In the genomic region with DNA sequence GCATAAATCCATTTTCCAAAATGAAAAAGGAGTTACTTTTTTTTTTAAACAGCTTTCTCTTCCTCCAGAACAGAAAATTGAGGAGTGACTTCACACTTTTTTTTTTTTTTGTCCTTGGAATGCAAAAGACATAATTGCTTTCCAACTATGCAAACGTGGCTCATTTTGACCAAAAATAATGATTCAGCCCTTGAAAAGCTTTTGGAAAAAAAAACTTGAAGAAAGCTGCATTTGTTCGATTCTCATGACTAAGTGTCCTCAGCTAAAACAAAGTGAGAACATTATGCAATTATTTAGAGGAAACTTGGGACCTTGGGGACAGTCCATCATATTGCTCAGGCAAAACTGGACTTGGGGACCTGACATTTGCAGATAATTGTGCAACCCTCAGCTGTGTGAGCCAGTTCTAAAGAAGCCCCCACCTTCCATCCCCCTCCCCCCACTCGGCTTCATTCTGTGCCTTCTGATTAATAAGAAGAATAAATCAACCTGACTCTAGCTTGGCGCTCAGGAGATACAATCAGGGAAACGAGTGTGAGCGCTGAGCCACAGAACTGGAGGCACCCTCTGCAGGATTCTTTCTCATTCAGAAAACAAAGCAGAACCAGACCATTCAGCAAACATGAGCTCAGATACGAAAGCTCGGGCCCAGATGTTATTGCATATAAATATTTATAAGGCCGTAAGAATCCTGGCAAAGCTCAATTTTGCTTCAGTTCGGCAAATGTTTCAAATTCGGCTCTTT, we compare ENCODE assay signal across 9 mouse cellular contexts.
DNase-seq lines count a peak whose midpoint lies in the region; ATAC-seq and TF ChIP-seq lines count a peak whose summit lies in the region.
"Had no signal": no experiment of that assay in that cellular context is flagged by ENCODE, and none has a peak within 500 bp of the region (broad histone marks: within the 10 kb centered on the region; RNA-seq: fewer than 3 reads in every experiment).

No protein-coding gene starts in this region.

- H3K9me3 ChIP-seq in heart, postnatal 0 days (replicated peaks; ENCODE audit: control insufficient read depth, low read length), result no peaks in the 10 kb centered on the region
- no peaks in the 10 kb centered on the region for H3K9me3 ChIP-seq in midbrain, embryonic 11.5 days (ENCODE audit: control insufficient read depth, low read length)
- H3K9me3 ChIP-seq: lung, embryonic 15.5 days had no signal

- ATAC-seq in heart, postnatal 0 days (ENCODE audit: insufficient read depth, low read depth), result no peak
- peak; percentile 70 for ATAC-seq in midbrain, embryonic 11.5 days (ENCODE audit: low FRiP score)

- no peak for TF ChIP-seq CTCF in heart, postnatal 0 days (IDR thresholded peaks at IDR 0.05; ENCODE audit: low read depth)

- no peaks in the 10 kb centered on the region for H3K27me3 ChIP-seq in heart, postnatal 0 days (ENCODE audit: control insufficient read depth, insufficient read depth, low read length)
- H3K27me3 ChIP-seq in midbrain, embryonic 11.5 days (ENCODE audit: control insufficient read depth, insufficient read depth, low read length), result no peaks in the 10 kb centered on the region
- H3K27me3 ChIP-seq: lung, embryonic 15.5 days had no signal

- no peak overlapping the region for H3K9ac ChIP-seq in heart, postnatal 0 days (replicated peaks; ENCODE audit: low read depth, low read length)
- no peak overlapping the region for H3K9ac ChIP-seq in midbrain, embryonic 11.5 days (ENCODE audit: low read length)
- H3K9ac ChIP-seq: lung, embryonic 15.5 days had no signal

- H3K4me1 ChIP-seq in heart, postnatal 0 days (ENCODE audit: control insufficient read depth, insufficient read depth), result no peaks in the 10 kb centered on the region
- H3K4me1 ChIP-seq in midbrain, embryonic 11.5 days (ENCODE audit: control insufficient read depth, insufficient read depth, low read length), result peaks cover 13% of the 10 kb centered on the region
- H3K4me1 ChIP-seq: lung, embryonic 15.5 days had no signal

- no peak for TF ChIP-seq EP300 in heart, postnatal 0 days (IDR thresholded peaks at IDR 0.05; ENCODE audit: low read depth)

- peak; percentile 7 to 15 for DNase-seq in kidney, postnatal 4 days
- DNase-seq in kidney, postnatal 14 days, result no peak
- DNase-seq in brain, adult 2 months (ENCODE audit: low read depth, low spot score), result peak; percentile 74
- peak; percentile 14 for DNase-seq in heart, postnatal 0 days (ENCODE audit: low spot score)
- DNase-seq in midbrain, embryonic 11.5 days (ENCODE audit: low spot score, missing footprints), result peak; percentile 87
- DNase-seq in thymus, postnatal 4 days, result no peak
- DNase-seq in kidney, adult 11 months, result no peak
- DNase-seq in cerebellum, postnatal 4 days (ENCODE audit: low spot score in 2 of 2), result no peak

- WGBS in heart, postnatal 0 days, result 76% methylated on average over 11 of the region's 11 CpGs
- 44% methylated on average over 11 of the region's 11 CpGs for WGBS in midbrain, embryonic 11.5 days

- H3K4me3 ChIP-seq in heart, postnatal 0 days (ENCODE audit: low read depth, low read length), result no peak overlapping the region
- H3K4me3 ChIP-seq in midbrain, embryonic 11.5 days (ENCODE audit: low read depth, low read length), result no peak overlapping the region
- H3K4me3 ChIP-seq: lung, embryonic 15.5 days had no signal

- no peak overlapping the region for H3K4me2 ChIP-seq in heart, postnatal 0 days (ENCODE audit: low read depth, low read length)
- H3K4me2 ChIP-seq in midbrain, embryonic 11.5 days, result no peak overlapping the region
- H3K4me2 ChIP-seq: lung, embryonic 15.5 days had no signal

- H3K36me3 ChIP-seq in heart, postnatal 0 days (replicated peaks; ENCODE audit: control insufficient read depth, insufficient read depth, low read length), result no peaks in the 10 kb centered on the region
- no peaks in the 10 kb centered on the region for H3K36me3 ChIP-seq in midbrain, embryonic 11.5 days (ENCODE audit: control insufficient read depth, insufficient read depth, low read length)
- H3K36me3 ChIP-seq: lung, embryonic 15.5 days had no signal

- no peak overlapping the region for H3K27ac ChIP-seq in heart, postnatal 0 days (ENCODE audit: low read depth)
- peak overlapping the region; percentile 52 for H3K27ac ChIP-seq in midbrain, embryonic 11.5 days (ENCODE audit: low read depth, low read length)
- H3K27ac ChIP-seq: lung, embryonic 15.5 days had no signal

Comparison
In these comparisons a context has a peak if more than half of its experiments do, and no peak if none do; other contexts are left out.
1. DNase-seq: peak in kidney, postnatal 4 days (2 of 2), brain, adult 2 months (single experiment), heart, postnatal 0 days (single experiment) and midbrain, embryonic 11.5 days (single experiment); none in kidney, postnatal 14 days (single experiment), thymus, postnatal 4 days (single experiment), kidney, adult 11 months (single experiment) and cerebellum, postnatal 4 days (0 of 2).